Mouse (Mus musculus): ENCODE results near the gene Chid1.

The Chid1 gene

DNA sequence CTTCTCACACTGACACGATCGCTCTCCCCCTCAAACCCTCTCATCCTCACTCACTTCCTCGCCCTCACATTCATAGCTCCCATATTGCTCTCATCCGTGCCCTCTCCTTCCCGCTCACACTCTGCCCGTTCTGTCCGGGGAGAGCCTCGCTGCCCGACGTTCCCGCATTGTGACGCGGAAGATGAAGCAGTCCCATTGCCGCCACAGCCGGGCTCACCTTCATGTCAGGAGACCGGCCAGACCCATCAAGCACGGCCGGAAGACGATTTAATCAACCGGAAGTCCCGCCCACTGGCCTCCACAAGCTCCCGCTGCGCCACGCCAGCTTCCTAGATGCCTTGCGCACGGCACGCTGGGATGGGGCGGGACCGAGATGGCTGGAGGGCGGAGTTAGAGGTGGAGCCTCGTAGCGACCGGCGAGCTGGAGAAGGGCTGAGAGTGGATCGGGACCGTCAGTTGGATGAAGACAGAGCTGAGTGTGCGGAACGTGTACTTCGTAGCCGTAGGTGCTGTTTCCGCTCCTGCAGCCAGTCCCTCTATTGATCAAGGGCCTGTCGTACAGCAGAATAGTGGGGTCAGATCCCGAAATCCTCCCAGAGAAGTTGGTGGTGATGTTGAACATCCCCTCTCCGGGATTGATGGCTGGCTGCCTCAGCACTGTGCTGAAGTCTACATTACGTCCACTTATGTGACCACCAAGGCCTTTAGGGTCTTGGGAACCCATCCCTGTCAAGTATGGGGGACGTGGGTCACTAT lies at the start of gene Chid1:
Gene Chid1 (minus strand): TSS at position 302 of the 756 bp plus-strand sequence.
- 1% methylated on average over 46 of the region's 46 CpGs for WGBS

DNA sequence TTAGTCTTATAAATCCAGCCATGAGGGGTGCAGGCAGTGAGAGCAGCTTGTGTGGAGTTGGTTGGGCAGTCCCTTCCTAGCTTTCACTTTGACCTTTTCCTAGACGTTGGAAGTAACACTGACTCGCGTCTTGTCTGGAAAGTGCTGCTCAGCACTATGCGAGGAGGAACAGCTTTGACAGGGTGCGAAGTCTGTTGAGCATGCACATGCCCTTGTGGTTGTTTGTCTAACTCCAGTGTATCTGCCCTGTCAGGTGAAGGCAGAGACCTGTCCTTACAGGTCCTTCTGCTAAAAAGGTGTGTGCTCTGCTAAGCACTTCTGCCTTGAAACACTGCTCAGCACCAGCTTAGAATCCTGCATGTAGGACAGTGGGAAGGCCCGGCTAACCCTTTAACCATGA lies 49.2 kb upstream of the Chid1 start:
- 63% methylated on average over 6 of the region's 6 CpGs for WGBS

DNA sequence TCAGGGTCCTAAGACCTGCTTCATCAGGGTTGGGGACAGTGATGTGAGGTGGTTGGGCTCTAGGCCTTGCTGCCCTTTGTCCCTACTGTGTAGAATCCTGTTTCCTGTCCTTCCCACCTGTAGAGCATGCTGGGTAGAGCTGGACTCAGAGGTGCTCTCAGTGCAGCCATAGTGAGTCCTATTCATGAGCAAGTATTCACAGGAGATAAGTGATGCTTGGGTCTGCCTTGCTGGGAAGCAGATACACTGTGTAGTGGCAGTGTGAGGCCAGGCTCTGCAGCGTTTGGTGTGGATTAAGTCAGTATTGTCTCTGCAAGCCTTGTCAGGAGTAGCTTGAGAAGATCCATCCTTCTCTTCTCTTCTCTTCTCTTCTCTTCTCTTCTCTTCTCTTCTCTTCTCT lies 46.2 kb upstream of the Chid1 start:
- WGBS = 88% methylated on average over 1 of the region's 1 CpGs

DNA sequence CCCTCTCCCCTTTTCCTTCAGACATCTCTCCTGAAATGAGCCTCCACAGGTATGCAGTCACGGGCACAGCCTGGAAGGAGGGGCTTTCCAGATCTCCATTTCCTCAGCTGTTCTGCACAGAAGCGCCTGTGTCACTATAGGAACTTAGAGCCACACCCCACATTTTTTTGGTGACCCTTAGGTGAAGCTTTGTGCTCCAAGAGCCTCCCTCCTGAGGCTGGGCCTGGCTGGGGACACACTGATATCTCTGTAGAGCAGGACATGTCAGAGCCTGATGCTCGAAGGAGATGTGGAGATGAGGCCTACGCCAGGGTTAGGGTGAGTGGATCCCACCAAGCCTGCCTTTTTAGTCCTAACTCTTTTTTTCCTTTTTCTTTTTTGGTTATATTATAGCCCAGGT lies 45.6 kb upstream of the Chid1 start:
- WGBS = 87% methylated on average over 4 of the region's 4 CpGs

DNA sequence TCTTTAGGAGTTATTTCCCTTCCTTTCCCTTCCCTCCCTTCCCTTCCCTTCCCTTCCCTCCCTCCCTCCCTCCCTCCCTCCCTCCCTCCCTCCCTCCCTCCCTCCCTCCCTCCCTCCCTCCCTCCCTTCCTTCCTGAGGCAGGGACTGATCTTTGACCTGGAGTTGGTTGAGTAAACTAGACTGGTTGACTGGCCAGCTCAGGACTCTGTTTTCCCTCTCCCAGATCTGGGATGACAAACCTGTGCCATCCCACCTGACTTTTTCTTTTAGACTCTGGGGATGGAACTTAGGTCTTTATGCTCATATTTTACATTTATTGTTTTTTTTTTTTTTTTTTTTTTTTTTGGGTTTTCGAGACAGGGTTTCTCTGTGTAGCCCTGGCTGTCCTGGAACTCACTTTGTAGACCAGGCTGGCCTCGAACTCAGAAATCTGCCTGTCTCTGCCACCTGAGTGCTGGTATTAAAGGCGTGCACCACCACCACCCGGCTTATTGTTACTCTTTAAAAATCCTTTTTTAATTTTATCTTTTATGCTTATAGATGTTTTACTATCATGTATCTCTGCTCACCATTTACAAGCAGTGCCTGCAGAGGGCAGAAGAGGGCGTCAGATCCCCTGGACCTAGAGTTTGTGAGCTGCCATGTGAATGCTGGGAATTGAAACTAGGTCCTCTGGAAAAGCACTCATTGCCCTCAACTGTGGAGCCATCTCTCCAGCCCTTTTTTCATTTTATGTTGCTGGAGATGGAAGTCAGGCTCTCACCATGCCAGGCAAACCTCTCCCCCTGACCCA lies 44.6 kb upstream of the Chid1 start:
- 91% methylated on average over 4 of the region's 5 CpGs for WGBS

DNA sequence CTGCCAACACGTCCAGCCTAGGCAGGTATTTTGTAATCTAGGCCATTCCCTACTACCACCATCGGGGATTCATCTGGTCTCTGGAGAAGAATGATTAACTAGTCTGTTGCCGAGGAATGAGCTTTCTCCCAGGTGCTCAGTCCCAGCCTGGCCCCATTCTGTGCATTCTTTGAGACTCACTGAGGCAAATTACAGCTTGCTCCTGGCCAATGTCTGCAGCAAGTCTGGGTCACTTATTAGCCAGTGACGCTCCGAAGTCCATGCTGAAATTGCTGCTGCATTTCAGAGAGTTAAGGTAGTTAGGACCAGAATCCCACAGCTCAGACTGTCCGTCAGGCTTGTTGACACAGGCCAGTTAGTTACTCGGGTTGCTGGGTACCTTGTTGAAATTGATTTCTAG lies 41.7 kb upstream of the Chid1 start:
- WGBS = 82% methylated on average over 7 of the region's 7 CpGs

DNA sequence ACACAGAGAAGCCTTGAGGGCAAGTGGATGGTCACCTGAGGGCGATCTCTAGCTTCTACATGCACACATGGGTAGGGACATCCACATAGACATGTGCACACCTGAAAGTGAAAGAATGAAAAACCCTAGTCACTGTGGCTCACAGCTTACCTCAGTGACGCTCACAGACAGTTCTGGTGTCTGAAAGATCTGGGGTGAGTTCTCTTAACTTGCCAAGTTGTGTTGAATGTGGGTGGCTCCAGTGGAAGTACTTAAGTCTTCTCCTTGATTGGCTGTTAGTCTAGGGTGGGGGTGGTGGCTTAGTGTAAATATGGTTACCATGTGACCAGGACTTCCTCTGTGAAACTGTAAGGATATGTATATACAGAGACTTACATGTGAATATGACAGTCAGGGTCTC lies 39.3 kb upstream of the Chid1 start:
- WGBS = 79% methylated on average over 2 of the region's 2 CpGs

DNA sequence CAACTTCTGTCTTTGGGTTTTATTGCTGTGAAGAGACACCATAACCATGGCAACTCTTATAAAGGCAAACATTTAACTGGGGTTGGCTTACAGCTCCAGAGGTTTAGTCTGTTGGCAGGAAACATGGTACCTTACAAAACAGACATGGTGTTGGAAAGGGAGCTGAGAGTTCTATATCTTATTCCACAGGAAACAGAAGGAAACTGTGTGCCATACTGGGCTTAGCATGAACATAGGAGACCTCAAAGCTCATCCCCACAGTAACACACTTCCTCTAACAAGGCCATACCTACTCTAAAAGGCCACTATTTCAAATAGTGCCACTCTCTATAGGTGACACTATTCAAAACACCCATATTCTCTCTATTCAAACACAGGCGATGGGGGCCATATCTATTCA lies 38.9 kb upstream of the Chid1 start:
- 91% methylated on average over 1 of the region's 1 CpGs for WGBS

DNA sequence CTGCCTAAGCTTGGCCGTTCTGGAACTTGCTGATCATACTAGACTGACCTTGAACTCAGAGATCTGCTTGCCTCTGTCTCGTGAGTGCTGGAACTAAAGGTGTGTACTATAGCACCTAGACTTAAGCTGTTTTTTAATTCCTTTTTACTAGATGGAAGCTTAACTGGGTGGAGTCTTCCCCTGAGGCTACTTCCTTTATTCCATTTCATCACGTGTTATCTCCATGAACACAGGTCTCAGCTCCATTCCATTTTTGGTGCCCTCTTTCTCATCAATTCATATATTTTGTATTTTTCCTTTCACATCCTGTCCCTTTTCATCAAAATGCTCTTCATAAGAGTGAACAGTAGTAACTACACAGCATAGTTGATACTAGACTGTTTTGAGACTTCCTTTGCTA lies 38.1 kb upstream of the Chid1 start:
- WGBS = 82% methylated on average over 3 of the region's 3 CpGs

DNA sequence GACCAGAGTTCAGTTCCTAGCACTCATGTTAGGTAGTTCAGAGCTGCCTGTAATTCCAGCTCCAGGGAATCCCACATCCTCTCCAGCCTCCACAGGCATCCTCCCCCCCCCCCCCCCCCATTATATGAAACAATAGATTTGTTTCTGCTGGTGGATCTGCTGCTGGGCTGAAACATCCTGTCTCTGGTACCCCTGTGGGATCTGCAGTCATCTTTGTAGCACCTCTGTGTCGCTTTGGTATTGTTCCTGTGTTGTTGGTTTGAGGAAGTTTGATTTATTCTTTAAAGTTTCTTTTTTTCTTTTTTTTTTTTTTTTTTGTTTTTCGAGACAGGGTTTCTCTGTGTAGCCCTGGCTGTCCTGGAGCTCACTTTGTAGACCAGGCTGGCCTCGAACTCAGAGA lies 35.8 kb upstream of the Chid1 start:
- 77% methylated on average over 3 of the region's 3 CpGs for WGBS

DNA sequence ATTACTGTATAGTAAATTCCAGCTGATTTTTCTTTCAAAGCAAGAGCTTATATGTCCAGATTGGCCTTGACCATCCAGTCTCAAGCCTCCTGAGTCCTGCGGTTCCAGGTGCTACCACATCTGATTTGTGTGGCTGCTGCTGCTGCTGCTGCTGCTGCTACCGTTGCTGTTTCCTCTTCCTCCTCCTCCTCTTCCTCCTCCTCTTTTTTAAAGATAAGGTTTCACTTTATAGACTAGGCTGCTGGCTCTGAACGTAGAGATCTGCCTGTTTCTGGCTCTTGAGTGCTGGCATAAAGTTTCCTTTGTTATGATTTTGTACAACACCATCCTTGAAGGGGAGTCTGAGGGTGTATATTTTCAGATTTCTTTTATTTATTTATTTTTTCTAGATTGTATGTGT lies 34.4 kb upstream of the Chid1 start:
- WGBS = 54% methylated on average over 3 of the region's 3 CpGs

DNA sequence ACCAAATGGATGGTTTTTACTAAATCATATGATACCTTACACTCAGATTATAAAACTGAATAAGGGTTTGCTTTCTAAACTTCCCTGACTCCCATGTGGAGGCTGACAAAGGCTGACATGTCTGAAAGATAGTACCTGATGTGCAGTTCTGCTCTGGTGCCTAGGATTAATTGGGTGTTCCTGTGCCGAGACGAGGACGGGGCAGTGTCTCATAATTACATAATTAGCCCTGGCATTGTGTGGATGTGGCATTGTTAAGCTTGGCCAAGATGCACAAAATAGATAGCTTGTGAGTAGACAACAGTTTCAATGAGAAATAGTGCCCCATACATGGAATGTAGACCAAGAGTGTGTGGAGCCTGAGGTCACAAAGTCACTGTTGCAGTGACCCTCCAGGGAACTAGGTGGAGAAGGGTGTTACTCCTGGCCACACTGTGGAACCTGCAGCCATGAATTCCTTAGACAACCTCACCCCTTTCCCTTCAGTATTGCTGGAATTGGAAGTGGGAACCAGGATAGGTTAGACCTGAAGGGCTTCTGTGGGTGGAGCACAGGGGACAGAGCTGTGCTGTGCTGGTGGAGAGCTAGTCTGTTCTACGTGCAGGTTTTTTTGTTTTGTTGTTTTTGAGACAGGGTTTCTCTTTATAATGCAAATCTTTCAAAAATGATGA lies 31.1 kb upstream of the Chid1 start:
- 34% methylated on average over 4 of the region's 4 CpGs for WGBS

DNA sequence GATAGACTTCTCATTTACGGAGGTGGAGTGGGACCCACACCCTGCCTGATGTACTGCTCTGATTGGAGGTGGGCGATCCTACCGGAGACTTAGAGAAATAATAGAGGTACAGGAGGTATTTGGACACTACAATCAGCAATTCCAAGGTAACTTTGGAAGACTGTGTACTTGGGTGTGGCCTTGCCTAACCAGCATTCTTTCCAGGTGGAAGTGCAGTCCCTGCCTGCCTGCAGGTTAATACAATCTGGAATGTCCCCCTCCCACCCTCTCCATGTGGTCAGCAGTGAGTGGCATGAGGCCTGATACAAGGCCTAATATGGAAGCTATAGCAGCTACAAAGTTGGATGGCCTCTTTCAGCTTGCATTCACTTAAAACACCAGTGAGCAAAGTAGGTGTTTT lies 30.3 kb upstream of the Chid1 start:
- WGBS = 83% methylated on average over 3 of the region's 3 CpGs

DNA sequence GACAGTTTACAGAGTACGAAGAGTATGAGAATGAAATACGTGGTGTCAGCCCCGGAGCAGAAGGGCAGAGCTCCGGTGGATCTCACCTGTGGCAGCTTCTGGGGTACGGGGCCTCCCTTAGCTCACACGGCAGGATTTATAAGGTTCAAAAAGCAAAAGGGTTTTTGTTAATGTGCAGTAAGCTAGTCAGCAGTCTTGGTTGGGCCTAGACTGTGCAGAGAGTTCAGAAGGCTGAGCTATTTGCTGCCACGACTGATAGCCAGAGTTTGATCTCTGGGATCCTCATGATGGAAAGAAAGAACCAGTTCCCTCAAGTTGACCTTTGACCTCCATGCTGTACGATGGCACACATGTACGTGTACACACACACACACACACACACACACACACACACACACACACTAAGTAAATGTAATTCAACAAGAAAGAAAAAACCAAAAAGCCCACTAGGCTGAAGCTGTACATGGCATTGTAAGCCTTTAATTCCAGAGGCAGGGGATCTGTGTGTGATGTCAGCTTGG lies 29.7 kb upstream of the Chid1 start:
- WGBS = 73% methylated on average over 9 of the region's 9 CpGs

DNA sequence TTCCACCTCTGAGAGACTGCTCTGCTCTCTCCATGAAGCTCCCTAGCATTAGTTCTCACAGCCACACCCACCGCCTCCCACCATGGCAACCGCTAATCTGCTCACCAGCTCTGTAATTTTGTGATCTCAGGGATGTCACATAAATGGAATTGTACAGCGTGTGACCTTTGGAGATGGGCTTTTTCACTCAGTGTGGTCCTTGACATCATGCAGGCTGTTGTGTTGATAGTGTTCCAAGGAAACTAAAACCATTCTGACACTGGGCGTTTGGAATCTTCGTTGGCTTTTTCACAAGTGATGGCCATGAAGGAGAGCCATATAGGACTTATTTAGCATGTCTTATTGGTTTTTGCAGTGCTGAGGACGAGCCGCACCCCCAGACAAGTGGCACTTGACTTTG lies 26.9 kb upstream of the Chid1 start:
- WGBS = 65% methylated on average over 7 of the region's 7 CpGs

DNA sequence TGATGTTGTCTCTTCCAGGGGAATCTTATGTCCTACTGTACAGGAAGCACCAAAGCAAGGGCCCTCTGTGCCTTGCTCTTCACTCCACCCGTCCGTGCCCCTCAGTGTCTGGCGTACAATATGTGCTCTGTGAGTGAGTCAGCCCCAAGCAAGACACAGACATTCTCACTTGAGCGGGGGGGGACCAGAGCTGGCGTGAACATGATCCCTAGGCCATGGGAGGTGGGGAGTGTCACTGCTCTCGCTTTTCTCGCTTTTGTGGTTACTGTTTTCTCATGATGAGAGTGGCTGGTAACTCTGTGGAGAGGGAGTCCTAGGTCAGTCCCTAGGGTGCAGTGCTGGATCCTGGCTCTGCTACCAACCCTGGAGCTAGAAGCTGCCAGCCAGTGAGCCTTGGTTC lies 24.9 kb upstream of the Chid1 start:
- 39% methylated on average over 7 of the region's 7 CpGs for WGBS

DNA sequence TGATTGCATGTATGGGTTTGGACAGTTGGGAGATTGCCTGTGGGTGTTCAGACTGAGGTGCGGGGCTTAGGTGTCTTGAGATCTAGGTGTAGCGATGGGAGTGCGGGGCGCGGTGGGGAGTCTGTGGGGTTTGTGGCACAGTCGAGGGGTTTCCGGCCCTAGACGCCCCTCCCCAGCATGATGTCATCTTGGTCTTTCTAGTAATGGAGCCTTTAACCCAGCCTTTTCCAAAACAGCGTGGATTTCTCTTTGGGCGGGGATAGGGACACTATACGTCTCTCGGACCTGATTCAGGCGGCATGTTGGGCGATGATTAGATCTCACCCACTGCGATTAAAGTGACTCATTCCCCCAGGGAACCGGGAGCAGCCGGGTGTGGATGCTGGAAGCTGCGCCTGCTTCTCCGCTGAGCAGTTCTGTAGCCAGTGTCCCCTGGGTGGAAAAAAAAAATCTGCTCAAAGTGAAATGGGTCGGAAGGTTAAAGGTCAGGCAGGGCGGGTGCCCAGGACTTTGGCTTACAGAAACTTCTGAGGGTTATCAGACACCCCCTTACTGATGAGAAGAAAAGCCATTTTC lies 23.3 kb upstream of the Chid1 start:
- 2% methylated on average over 21 of the region's 21 CpGs for WGBS

DNA sequence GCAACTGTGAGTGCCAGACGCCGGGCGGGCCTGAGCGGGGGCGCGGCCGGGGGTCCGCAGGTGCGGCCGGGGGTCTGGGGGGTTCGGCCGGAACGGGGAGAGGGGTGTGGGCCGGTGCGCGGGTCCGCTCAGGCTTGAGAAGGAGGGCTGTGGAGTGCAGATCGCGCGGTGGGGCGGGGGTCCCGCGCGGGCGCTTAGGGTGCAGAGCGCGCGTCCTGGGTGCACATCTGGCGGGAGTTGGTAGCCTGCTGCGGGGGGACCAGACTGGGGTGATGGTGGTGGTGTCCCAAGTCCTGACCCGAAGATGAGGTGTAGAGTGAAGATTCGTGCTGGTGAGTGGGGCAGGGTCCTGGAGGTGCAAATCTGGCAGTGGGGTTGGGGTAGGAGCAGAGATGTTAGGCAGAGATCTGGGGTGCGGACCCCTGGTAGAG lies 22.8 kb upstream of the Chid1 start:
- WGBS = 1% methylated on average over 33 of the region's 33 CpGs

DNA sequence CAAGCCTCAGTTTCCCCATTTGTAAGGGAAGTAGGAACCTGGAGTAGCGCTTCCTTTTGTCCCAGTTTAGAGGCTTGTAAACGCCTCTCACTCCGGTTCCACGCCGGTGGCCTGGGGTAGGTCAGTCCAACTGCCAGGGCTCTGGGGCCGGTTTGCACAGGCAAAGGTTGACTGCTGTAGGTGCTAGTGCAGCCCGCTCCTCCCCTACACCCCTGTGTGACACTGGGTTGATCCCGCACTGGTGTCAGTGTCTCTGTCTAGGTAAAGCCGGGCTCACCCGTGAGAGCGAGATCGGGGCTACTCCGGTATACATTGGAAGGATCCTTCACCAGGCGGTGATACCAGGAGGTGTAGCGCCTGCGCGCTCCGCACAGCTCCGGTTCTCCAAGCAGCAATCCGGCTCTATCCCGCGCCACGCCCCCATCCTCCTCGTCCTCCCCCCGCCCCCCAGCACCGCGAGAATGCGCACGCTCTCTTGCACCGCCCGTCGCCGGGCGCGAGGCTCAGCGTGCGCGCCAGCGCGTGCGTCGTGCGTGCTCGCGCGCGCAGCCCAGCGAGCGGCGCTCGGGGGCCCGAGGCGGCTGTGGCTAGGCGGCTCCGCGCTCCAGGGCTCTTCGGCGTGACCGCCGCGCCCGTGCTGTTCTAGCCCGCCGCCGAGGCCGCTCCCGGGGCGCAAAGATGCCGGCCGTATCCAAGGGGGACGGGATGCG lies 22.2 kb upstream of the Chid1 start, which contains the start of gene Ap2a2:
Gene Ap2a2 (plus strand): TSS at position 492 of the 710 bp plus-strand sequence.
- under 1% methylated on average over 72 of the region's 72 CpGs for WGBS

DNA sequence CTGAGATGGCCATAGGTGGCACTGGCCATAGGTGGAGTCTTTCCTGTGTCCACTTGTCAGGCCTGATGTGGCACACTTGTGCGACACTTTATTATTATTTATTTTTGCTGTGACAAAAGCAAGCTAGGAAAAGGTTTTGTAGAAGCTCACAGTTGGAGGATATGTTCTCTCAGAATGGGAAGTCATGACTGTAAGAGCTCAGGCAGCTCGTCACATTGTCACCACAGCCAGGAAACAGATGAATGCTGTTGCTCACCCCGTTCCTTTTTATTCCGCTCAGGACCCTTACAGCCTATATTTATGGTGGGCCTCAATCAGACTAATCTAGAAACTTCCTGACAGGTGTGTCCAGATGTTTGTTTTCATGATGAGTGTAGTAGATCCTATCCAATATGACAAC lies 20.8 kb upstream of the Chid1 start:
- WGBS = 79% methylated on average over 4 of the region's 4 CpGs

DNA sequence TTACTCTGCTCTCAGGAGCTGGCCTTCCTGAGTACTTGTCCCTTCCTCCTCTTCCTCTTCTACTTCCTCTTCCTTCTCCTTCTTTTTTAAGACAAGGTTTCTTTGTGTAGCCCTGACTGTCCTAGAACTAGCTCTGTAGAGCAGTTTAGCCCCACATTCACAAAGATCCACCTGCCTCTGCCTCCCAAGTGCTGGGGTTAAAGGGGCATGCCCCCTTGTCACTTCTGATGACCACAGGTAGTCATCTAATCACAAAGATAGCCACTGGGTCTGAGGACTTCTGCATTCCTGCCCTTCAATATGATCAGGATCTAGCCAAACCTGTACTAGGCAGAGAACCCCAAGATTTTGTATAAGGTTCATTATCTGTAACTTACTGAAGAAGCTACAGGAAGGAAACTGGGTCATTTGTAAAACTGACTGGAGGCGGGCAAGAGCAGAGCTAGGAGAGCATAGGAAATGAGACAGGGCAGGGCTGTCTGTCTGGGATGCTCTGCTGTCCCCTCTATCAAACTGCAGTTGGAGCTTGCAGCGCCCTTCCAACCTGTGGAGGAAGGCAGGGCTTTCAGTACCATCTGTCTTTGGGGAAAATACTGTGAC lies 20.2 kb upstream of the Chid1 start:
- WGBS = 57% methylated on average over 2 of the region's 2 CpGs
